Mouse (Mus musculus) liver, adult 10 weeks (tissue): ENCODE results near the gene Atp6v1g1. TPM values are rescaled to one million over a fixed set of nuclear protein-coding genes. Genes with fewer than 3 reads are reported as not detected.

Source experiments
- polyA plus RNA-seq: library from polyadenylated mRNA; stranded (reverse); fragments of 350-450 nt; fragmentation: Illumina TruSeq; extraction: RNeasy Lipid Tissue Mini Kit (QIAGEN cat#74804); gene quantifications from one replicate; pipeline ENCODE4 v1.2.3, GENCODE M21; 2014; ENCODE audit warnings: low read depth, low replicate concordance

Gene Atp6v1g1
- 112 TPM for polyA plus RNA-seq

GRCm38 (mm10) chr4:63544494-63545230, at the start of gene Atp6v1g1:
Atp6v1g1 (plus strand) TSS chr4:63544772.

GRCm38 (mm10) chr4:63495915-63496278, 48.7 kb upstream of the Atp6v1g1 start, which contains the start of gene Whrn:
Whrn (minus strand) TSS chr4:63495991.

GRCm38 (mm10) chr4:63558407-63559081, 14.0 kb downstream of the Atp6v1g1 start, which contains the start of gene Tmem268:
Tmem268 (plus strand) TSS chr4:63558781.

Other genes with a start within 250 kb of the Atp6v1g1 start
- gene Orm1, start 200.2 kb upstream of the Atp6v1g1 start, polyA plus RNA-seq: 1,994 TPM
- 44.5 TPM for gene Orm3, start 188.6 kb upstream of the Atp6v1g1 start, polyA plus RNA-seq
- gene Orm2, start 182.3 kb upstream of the Atp6v1g1 start, polyA plus RNA-seq: 74.8 TPM
- gene Akna, start 141.4 kb upstream of the Atp6v1g1 start, polyA plus RNA-seq: 0.05 TPM
- gene Whrn, start 48.8 kb upstream of the Atp6v1g1 start, polyA plus RNA-seq: not detected
- gene Tmem268, start 14.0 kb downstream of the Atp6v1g1 start, polyA plus RNA-seq: 2.9 TPM
- gene Gm11213, start 60.5 kb downstream of the Atp6v1g1 start, polyA plus RNA-seq: not detected
- gene Tex48, start 77.7 kb downstream of the Atp6v1g1 start, polyA plus RNA-seq: not detected
- not detected for gene Gm11214, start 118.6 kb downstream of the Atp6v1g1 start, polyA plus RNA-seq
- gene Tnfsf15, start 200.3 kb downstream of the Atp6v1g1 start, polyA plus RNA-seq: not detected